Mouse (Mus musculus) layer of hippocampus, postnatal 14 days (tissue): ENCODE results near the gene Clstn1. TPM values are rescaled to one million over a fixed set of nuclear protein-coding genes. Genes with fewer than 3 reads are reported as not detected.

ENCODE experiments used
- DNase-seq, 2 experiments: peaks; one replicate each; pipeline ENCODE4 v3.0.0; 2021 to 2022; ENCODE audit warnings: low spot score in 2 of 2, mixed read lengths in 1 of 2
- total RNA-seq, 2 experiments: library from RNA; stranded (reverse); gene quantifications; 2 replicates each; pipeline ENCODE4 v1.2.3; 2021

Clstn1 gene
- total RNA-seq, 2 experiments from 2014 or later = 832 to 838 TPM

GRCm38 (mm10) chr4:149665692-149666090, 79.4 kb downstream of the Clstn1 start:
- DNase-seq = no peak

GRCm38 (mm10) chr4:149671175-149671574, 84.9 kb downstream of the Clstn1 start:
- DNase-seq = no peak

- no peak for DNase-seq
Observed at GRCm38 (mm10) chr4:149672747-149673146, 86.5 kb downstream of the Clstn1 start.

- no peak for DNase-seq
Observed at GRCm38 (mm10) chr4:149674814-149675377, 88.6 kb downstream of the Clstn1 start.

GRCm38 (mm10) chr4:149675378-149676261, 89.4 kb downstream of the Clstn1 start:
- DNase-seq = peak; percentile 49 to 56

- no peak for DNase-seq
Observed at GRCm38 (mm10) chr4:149678006-149678405, 91.7 kb downstream of the Clstn1 start.

GRCm38 (mm10) chr4:149679056-149679770, 92.9 kb downstream of the Clstn1 start:
- no peak for DNase-seq

GRCm38 (mm10) chr4:149683875-149684274, 97.6 kb downstream of the Clstn1 start:
- DNase-seq = no peak

- DNase-seq = no peak
Observed at GRCm38 (mm10) chr4:149684841-149685623, 98.8 kb downstream of the Clstn1 start.

- DNase-seq = no peak
Observed at GRCm38 (mm10) chr4:149688861-149689260, 102.6 kb downstream of the Clstn1 start.

- DNase-seq = no peak
Observed at GRCm38 (mm10) chr4:149689822-149690700, 103.8 kb downstream of the Clstn1 start.

GRCm38 (mm10) chr4:149690828-149691280, 104.6 kb downstream of the Clstn1 start:
- no peak for DNase-seq

- DNase-seq = no peak
Observed at GRCm38 (mm10) chr4:149691368-149691767, 105.1 kb downstream of the Clstn1 start.

- DNase-seq = no peak
Observed at GRCm38 (mm10) chr4:149696189-149696971, 110.1 kb downstream of the Clstn1 start.

GRCm38 (mm10) chr4:149697506-149698196, 111.4 kb downstream of the Clstn1 start:
- no peak for DNase-seq

- DNase-seq = no peak
Observed at GRCm38 (mm10) chr4:149698197-149698821, 112.0 kb downstream of the Clstn1 start.
